Mouse (Mus musculus) thymus, postnatal 4 days (tissue): ENCODE data around the gene Nol3.
A peak's percentile ranks its signal among the peaks of the same experiment; 100 is the strongest.
"Not testable (repeated sequence)": the region's sequence is repeated elsewhere in the genome, so short reads cannot be mapped to it uniquely, and the experiment has no call there.

Experiments
- DNase-seq: peaks from one replicate; pipeline ENCODE4 v3.0.0; 2021

The Nol3 gene

DNA sequence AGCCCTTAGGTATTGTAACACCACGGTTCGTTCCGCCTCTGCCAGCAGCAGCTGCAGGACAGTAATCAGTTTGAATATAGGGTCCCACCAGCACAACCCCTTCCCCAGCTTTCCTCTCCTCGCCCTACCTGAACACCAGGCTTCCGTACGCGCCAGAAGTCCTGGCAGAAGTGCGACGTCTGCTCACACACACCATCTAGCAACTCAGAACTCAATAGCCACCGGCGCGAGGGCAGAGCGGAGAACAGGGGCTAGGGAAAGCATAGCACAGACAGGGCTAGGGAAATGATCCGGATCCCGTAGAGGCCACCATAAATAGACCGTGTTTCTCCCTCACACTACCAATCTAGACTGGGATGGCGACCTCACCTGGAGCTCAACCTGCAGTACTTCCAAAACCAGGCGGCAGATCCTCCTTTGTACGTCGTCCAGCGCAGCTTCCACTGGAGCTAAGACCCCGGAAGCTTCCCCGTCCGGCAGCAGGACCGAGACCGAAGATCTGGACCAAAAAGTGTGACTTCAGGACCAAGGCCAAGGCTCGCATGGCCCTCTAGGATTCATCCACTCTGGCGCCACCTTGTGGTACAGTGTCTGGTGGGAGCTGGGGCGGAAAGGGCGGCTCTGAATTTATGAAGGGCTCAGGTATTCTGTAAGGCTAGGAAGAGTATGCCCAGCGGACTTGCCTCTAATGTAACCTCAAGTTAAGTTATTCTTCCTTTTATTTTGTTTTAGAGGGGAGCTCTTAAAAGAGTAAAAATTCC lies 14.8 kb downstream of the Nol3 start:
- peak; percentile 98 for DNase-seq

DNA sequence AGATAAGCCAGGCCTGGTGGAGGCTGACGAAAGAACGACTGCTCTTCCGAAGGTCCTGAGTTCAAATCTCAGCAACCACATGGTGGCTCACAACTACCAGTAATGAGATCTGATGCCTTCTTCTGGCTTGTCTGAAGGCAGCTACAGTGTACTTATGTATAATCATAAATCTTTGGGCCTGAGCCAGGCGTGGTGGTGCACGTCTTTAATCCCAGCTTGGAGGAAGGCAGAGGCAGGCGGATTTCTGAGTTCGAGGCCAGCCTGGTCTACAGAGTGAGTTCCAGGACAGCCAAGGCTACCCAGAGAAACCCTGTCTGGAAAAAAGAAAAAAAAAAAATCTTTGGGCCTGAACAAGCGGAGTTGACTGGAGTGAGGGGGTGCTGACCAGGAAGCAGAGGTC lies 15.4 kb downstream of the Nol3 start:
- DNase-seq, result not testable (repeated sequence)

DNA sequence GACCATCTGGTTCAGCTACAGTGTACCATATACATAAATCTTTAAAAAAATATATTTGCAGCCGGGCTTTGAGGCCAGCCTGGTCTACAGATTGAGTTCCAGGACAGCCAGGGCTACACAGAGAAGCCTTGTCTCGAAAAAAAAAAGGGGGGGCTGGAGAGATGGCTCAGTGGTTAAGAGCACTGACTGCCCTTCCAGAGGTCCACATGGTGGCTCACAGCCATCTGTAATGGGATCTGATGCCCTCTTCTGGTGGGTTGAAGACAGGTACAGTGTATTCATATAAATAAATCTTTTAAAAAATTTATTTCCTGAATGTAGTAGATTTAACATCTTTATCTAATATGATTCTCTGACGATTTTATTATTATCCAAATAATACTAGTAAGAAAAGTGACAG lies 15.9 kb downstream of the Nol3 start:
- not testable (repeated sequence) for DNase-seq

DNA sequence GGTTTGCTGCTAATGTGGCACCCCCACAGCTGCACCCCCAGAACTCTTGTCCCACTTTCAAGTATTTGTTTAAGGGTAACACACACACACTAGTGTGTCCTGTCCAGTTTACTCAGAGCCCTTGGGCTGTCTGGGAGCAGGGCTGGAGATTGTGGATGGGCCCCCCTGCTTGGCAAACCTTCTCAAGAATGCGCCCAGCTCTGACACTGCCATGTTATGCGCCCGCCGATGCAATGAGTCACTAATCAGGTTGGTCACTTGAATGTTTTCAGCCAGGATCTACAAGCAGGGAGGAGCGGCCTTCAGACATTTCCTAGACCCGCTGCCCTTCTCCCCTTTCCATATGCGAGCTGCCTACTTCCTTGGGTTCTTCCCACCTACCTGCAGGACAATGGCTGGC lies 16.5 kb downstream of the Nol3 start:
- DNase-seq, result no peak

DNA sequence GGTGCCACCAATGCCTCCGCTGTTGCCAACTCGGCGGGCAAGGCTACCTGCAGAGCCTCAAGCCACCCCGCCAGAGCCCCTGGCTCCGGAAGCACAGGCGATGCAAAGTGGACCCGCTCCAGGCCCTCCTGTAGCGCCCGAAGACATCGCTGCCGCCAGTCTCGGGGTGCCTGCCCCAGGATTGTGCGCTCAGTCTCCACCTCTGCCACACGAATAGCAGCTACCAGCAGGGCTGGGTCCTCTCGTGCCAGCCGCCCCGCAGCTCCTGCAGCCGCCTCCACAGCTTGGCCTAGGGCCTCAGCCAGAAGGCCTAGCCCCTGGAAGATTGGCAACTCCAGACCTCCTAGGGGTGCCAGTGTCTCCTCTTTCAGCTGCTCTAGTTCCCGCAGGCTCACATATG lies 17.5 kb downstream of the Nol3 start:
- DNase-seq, result no peak

DNA sequence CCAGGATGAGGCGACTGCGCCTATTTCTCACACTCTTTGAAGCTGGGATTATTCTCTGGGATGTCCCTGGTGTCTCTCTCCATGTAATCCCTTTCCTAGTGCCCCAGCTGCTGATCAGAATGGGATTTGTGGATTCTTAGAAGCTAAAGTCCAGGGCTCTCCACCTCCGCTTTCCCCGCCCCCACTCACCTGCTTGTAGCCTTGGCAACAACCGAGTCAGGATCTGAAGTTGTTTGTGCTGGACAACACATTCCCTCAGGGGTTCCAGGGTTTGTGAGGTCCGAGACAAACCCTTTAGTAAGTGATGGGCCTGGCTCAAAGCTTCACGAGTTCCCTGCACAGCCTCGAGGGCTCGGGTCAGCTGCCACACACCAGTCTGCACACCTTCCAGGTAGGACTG lies 18.8 kb downstream of the Nol3 start:
- no peak for DNase-seq

DNA sequence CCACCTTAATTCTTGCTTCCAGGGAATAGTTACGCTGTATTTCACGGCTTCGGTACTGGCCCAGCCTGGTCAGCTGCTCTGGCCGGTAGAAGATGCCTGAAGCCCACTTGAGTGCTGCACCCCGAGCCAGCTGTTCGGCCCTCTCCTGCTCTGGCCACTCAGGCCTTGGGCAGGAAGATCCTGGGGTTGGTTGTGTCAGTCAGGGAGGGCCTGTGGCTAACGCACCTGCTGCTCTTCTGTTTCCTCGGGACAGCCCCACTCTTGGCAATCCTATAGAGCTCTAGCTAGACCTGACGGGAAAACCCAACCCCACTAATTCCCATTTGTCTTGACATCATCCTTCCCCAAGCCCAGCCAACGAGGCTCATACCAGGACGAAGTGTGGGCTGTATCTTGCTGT lies 19.3 kb downstream of the Nol3 start:
- DNase-seq, result no peak

DNA sequence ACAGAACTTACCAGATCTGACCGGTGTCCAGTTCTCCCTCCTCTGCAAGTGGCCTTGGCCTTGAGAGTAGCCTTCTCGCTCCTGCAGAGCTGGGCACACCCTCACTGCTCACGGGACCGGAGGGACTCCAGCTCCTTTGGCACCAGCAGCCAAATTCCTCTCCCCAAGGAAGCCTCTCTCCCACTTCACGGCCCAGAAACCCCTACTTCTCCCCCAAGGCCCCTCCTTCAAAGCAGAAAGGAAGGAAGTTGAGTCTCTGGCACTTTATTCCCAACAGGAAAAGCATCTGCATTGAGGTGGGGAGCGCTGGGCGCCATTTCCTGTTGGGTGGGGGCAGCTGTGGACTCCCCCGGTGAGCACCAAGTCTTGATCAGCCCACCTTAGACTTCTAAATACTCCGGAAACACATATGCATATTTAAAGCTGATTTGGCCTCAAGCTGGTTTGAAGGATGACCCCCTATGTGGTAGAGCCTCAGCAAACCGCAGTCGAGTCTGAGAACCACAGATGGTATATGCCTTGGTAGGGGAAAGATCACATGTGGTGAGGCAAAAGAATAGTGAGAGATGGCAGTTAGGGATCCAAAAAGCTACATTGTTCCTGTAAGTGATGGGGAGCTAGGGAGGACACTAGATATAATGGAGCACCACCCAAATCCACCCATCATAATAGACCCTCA lies 20.1 kb downstream of the Nol3 start, which contains the start of gene Exoc3l:
TSS of gene Exoc3l (minus strand) at position 207 of the 679 bp plus-strand sequence.
- no peak for DNase-seq

DNA sequence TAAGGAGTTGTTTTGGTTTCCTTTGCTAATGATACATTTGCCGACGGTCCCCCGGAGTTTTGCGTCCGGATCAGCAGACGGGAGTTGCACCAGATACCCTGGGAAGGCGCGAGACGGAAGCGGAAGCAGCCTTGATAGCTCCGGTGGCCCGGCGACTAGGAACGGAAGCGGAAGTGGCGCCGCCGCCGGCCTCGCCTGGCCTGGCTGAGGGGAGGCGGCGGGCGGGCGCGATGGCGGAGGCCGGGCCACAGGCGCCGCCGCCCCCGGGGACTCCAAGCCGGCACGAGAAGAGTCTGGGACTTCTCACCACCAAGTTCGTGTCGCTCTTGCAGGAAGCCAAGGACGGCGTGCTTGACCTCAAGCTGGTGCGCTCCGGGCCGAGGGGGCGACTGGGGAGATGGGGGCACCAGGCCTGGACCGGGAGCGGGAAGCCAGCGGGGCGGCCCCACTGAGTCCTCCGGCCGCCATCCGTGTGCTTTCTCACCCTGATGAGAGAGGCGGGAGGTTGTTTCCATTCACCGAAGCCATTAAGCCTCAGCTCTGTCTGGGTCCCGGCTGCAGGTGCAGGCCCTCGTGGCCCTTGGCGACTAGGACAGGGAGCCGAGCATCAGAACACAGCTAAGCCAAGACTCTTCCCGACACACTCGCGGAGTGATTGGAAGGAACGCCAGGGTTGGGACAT lies 21.7 kb downstream of the Nol3 start, which contains the start of gene E2f4:
TSS of gene E2f4 (plus strand) at position 153 of the 682 bp plus-strand sequence.
- peak; percentile 91 for DNase-seq

DNA sequence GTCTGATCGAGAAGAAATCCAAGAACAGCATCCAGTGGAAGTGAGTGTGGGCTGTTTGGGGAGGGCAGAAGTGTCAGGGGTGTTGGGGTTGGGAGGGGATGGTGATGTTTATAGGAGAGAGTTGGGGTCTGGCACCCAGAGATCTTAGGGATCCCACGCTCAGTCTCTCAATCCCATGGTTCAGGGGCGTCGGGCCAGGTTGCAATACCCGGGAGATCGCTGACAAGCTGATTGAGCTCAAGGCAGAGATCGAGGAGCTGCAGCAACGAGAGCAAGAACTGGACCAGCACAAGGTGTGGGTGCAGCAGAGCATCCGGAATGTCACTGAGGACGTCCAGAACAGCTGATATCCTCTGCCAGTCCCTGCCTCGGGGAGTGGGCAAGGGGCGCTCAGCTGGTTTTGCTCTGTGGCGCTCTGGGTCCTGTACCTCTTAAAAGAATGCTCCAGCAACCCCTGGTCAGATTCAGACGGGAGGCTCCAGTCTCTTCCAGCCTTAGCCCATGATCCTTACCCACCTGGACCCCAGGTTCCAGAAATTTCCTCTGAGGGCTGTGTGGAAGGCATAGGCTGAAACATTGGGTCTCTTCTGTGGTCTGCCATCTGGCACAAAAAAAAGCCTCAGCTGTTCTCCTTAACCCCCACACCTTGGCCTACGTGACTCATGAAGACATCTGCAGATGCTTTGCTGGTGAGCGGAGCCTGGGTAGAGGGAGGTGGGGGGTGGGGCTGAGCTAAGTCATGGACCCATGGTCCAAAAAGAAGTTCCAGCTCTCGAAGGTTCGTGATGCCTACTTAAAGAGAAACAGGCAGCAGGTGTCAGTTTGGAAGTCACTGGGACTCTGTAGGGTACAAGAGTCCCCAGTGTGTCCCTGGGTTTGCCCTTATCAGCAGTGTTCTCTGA lies 22.7 kb downstream of the Nol3 start:
- DNase-seq, result peak; percentile 69

DNA sequence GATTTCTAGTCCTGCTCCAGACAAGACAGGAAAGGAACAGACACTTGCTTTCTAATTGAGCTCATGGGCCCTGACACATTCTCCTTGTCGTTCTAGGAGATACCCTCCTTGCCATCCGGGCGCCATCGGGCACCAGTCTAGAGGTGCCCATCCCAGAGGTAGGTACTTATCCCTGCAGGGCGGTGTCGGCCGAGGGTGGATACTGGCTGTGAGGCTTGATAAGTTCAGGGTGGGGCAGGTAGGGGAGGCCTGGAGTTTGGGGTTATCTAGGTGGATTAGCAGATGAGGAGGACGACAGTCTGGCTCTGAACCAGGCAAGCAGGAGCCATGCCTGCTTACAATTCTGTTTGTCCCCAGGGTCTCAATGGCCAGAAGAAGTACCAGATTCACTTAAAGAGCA lies 24.0 kb downstream of the Nol3 start:
- no peak for DNase-seq

DNA sequence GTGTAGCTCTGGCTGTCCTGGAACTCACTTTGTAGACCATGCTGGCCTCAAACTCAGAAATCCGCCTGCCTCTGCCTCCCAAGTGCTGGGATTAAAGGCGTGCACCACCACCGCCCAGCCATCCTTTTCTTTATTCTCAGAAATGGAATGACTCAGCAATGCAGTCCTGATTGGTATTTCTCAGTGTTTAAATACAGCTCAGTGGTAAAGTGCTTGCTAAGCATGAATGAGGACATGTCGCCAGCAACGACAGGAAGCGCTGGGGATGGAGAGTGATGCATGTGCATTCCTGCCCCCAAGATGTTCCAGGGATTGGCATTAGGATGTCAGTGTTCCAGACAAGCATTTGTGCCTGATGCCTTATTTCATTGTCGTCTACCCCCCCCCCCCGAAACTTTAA lies 27.5 kb downstream of the Nol3 start:
- no peak for DNase-seq

DNA sequence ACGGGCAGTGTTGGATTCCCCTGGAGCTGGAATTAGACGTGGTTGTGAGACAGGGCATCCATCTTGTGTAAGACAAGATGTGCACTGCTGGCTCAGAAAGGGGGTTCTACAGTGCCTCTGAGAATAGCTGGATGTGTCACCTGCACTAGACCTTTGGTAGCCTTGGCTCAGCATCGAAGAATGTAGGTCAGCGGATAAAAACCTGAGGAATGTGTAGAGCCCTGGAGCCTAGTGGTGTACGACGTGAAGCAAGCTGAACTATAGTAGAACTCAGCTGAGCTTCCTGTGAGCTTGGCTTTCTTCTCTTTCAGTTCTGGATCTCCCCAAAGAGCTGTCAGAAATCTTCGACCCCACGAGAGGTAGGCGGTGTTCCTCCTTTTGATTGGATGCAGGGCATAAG lies 27.9 kb downstream of the Nol3 start:
- DNase-seq, result no peak

DNA sequence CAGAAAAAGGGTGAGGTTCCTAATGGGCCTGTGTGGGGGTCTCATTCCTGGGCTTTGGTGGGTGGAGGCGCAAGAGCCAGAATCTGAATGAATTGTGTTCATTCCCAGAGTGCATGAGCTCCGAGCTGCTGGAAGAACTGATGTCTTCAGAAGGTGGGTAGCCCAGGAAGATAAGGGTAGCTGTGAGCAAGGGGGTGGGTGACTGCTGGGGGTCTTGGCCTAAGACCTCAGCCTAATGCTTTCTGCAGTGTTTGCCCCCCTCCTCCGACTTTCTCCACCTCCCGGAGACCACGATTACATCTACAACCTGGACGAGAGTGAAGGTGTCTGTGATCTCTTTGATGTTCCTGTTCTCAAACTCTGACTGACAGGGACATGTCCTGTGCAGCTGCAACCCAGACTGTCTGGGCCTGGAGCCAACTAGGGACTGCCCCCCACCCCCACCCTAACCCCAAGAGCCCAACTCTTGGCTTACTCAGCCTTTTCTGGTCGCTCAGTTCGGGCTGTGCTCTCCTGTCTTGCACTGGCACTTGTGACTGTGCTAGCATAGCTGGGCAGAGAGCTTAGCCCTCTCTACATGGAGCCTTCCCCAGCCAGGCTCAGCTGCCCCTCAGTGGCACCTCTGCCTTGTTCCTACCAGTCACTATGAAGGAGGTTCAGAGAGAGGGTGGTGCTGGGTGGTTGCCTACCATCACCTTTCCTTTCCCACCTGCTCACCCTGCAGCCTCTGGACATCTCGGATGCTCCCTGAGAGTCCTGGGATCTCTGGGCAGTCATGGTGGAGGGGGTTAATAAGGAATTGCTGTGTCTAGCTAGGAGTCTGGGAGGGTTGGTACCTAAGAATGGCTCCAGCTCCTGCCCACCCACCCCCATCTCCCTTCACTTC lies 28.6 kb downstream of the Nol3 start:
- no peak for DNase-seq

DNA sequence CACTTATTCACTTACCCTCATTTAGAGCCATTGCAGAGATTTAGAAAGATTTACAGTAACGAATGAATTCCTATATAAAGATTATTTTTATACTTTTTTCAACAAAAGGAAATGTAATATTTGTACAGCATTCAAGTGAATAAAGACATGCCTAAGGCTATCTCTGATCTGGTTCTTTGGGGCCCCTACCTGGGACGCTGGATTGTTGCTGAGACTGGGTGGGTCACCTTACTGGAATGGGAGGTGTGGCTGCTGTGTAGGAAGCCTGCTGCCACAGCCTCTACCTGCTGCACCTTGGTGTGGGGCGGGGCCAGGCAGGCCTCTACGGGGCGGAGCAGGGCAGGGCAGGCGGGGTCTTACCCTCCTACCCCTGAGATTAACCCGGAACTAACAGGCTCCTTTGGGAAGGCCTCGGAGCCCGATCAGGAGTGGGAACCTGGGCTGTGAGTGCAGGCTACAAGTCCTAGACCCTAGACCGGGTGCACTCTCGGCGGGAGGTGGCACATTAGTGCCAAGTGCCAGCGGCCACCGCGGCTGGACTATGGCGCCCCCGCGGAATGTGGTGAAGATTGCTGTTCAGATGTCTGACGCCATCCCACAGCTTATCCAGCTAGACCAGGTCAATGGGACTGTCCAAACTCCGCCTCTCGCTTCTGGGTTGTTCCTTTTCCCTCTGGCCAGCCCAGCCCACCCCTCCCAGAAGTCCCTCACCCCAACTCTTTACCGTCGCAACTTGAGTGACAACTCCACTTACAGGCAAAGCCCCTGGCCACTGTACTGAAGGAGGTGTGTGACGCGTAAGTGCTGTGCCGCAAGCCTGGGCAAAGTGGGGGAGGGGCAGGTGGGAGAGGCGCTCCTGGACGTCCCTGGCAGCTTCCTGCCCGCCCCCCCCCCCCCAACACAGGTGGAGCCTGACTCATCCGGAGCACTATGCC lies 29.5 kb downstream of the Nol3 start, which contains the start of gene Elmo3:
TSS of gene Elmo3 (plus strand) at position 391 of the 935 bp plus-strand sequence.
- DNase-seq, result peak; percentile 72

DNA sequence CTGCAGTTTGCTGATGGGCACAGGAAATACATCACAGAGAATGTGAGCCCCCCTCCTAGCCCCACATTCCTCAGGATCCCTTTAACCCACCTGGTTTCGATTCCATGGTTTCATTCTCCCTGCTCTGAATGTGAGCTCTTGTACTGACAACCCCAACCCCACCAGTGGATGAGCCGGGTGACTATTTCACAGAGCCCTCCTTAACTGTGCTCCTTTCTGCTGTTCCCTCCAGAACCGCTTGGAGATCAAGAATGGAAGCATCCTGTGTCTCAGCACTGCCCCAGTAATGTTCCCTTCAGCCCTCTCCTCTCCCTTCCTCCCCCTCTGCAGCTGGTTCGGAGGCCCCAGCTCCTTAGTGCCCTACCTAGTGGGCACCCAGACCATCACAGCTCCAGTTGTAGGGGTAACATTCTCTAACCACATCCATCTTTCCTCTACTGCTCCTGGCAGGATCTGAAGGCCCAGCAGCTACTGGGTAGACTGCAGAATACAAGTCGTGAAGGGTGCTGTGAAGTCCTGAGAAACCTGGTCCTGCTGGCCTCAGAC lies 30.3 kb downstream of the Nol3 start:
- DNase-seq, result no peak

DNA sequence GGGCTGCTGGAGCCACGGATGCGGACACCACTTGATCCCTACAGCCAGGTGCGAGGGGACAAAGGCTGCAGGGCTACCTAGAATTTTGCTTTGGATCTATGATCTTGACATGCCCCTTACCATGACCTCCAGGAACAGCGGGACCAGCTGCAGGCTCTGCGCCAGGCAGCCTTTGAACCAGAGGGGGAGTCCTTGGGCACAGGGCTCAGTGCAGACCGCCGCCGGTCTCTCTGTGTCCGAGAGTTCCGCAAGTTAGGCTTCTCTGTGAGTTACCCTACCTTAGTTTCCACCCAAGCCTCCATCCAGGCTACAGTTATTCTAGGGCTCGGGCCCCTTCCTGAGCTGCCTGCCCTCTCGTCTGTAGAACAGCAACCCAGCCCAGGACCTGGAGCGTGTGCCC lies 31.7 kb downstream of the Nol3 start:
- no peak for DNase-seq

DNA sequence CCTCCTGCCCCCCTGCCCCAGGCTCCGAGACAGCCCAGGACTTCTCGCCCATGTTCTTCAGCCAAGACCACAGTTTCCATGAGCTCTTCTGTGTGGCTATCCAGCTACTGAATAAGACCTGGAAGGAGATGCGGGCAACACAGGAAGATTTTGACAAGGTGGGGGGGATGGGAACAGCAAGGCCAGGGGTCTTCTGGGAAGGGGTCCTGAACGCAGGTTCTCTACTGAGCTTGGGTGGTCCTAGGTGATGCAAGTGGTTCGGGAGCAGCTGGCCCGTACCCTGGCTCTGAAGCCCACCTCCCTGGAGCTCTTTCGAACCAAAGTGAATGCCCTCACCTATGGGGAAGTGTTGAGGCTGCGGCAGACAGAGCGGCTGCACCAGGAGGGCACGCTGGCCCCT lies 32.5 kb downstream of the Nol3 start:
- no peak for DNase-seq

DNA sequence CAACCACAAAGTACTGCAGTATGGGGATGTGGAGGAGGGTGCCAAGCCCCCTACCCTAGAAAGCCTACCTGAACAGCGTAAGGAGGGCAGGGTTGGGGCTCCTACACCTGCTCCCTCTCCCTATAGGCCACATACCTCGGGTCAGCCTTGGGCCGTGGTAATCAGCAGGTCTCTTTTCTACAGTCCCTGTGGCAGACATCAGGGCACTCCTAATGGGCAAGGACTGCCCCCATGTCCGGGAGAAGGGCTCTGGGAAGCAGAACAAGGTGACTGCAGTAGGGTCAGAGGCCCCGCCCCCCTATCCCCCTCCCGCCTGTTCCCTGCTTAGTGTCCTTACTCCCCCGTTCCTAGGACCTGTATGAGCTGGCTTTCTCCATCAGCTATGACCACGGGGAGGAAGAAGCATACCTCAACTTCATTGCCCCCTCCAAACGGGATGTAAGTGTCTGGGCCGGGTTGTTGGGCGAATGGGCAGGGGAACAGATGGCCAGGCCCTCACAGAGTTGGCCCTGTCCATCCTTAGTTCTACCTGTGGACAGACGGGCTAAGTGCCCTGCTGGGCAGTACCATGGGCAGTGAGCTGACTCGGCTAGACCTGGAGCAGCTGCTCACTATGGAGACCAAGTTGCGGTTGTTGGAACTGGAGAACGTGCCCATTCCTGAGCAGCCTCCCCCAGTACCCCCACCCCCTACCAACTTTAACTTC lies 33.4 kb downstream of the Nol3 start:
- no peak for DNase-seq

DNA sequence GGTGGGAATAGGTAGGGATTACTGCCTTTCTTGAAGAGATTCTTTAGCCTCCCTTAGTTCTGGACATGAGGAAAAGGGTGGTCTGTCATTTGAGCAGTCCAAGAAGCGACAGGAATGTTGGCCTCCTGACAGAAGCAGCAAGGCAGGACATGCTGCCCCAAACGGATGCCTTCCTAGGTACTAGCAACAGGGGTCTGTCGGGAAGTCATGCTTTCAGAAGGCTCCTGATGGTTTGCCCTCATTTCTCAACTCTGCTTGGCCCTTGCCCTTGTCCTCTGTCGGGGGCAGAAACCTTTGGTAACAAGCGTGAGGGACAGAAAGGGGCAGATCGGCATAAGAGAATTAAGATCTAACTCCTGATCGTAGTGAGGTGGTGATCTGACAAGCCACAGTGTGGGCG lies 34.2 kb downstream of the Nol3 start:
- DNase-seq, result no peak
